Mouse (Mus musculus) heart, adult 8-10 months (tissue): ENCODE data around the gene Hils1. TPM values are rescaled to one million over a fixed set of nuclear protein-coding genes. Genes with fewer than 3 reads are reported as not detected.
"Not testable (repeated sequence)": the region's sequence is repeated elsewhere in the genome, so short reads cannot be mapped to it uniquely, and the experiment has no call there.

Source experiments
- DNase-seq: peaks from one replicate; pipeline ENCODE4 v3.0.0; 2022; ENCODE audit warnings: low spot score
- total RNA-seq, 4 experiments: library from RNA; stranded (reverse); gene quantifications; 2 replicates each; pipeline ENCODE4 v1.2.4; 2022

Hils1 gene
- total RNA-seq, 4 experiments from 2014 or later: not detected

- DNase-seq: no peak
Observed at GRCm38 (mm10) chr11:95004136-95004936, 36.9 kb downstream of the Hils1 start.

GRCm38 (mm10) chr11:95004937-95005198 lies 37.5 kb downstream of the Hils1 start:
- no peak for DNase-seq

- no peak for DNase-seq
Observed at GRCm38 (mm10) chr11:95006038-95006437, 38.6 kb downstream of the Hils1 start.

- peak; percentile 75 for DNase-seq
Observed at GRCm38 (mm10) chr11:95006525-95007219, 39.3 kb downstream of the Hils1 start.

GRCm38 (mm10) chr11:95007418-95007817 lies 40.0 kb downstream of the Hils1 start:
- no peak for DNase-seq

- DNase-seq: no peak
Observed at GRCm38 (mm10) chr11:95008661-95009628, 41.6 kb downstream of the Hils1 start.

- no peak for DNase-seq
Observed at GRCm38 (mm10) chr11:95009629-95010014, 42.2 kb downstream of the Hils1 start, which contains the start of gene Samd14. TSS of gene Samd14 (plus strand) at chr11:95009879.

- DNase-seq: no peak
Observed at GRCm38 (mm10) chr11:95010141-95010739, 42.8 kb downstream of the Hils1 start.

- not testable (repeated sequence) for DNase-seq
Observed at GRCm38 (mm10) chr11:95010841-95011403, 43.5 kb downstream of the Hils1 start.

GRCm38 (mm10) chr11:95011416-95011815 lies 44.0 kb downstream of the Hils1 start:
- no peak for DNase-seq

GRCm38 (mm10) chr11:95012075-95012474 lies 44.7 kb downstream of the Hils1 start:
- no peak for DNase-seq

GRCm38 (mm10) chr11:95012487-95012886 lies 45.1 kb downstream of the Hils1 start:
- no peak for DNase-seq

GRCm38 (mm10) chr11:95015484-95015883 lies 48.1 kb downstream of the Hils1 start:
- no peak for DNase-seq

Other genes with a start within 250 kb of the Hils1 start
- gene Cdc34b, start 225.8 kb upstream of the Hils1 start, total RNA-seq: under 1 TPM; 0.52 to 0.97 (median 0.88) TPM
- gene Tmem92, start 184.9 kb upstream of the Hils1 start, total RNA-seq: not detected
- gene Col1a1, start 31.4 kb upstream of the Hils1 start, total RNA-seq: 10 to 100 TPM; 23.3 to 50.4 (median 39.8) TPM
- 100 to 1,000 TPM; 202 to 221 (median 208) TPM for gene Sgca, start 8.7 kb downstream of the Hils1 start, total RNA-seq
- 10 to 100 TPM; 43.9 to 47.4 (median 45.6) TPM for gene Ppp1r9b, start 23.4 kb downstream of the Hils1 start, total RNA-seq
- gene Samd14, start 42.3 kb downstream of the Hils1 start, total RNA-seq: 1 to 10 TPM in 2 of 4 experiments, under 1 TPM in 2; 0.72 to 1.1 (median 0.96) TPM
- 100 to 1,000 TPM; 469 to 545 (median 504) TPM for gene Pdk2, start 73.8 kb downstream of the Hils1 start, total RNA-seq
- gene Itga3, start 109.2 kb downstream of the Hils1 start, total RNA-seq: 10 to 100 TPM in 1 of 4 experiments, 1 to 10 TPM in 3; 9.1 to 10.3 (median 9.8) TPM
- not detected for gene Dlx3, start 152.5 kb downstream of the Hils1 start, total RNA-seq
- gene Dlx4, start 178.7 kb downstream of the Hils1 start, total RNA-seq: not detected